Mouse (Mus musculus) stomach, embryonic 14.5 days (tissue): Measurements from ENCODE around the gene Eif2ak2. TPM values are rescaled to one million over a fixed set of nuclear protein-coding genes. Genes with fewer than 3 reads are reported as not detected.

Source experiments
- ATAC-seq: fragments of 200-750 bp; cut with Nextera tagmentation; 2 replicates; pipeline ENCODE4 v1.8.0; 2017; ENCODE audit warnings: low read depth, moderate TSS enrichment; ENCODE audit not compliant: insufficient number of reproducible peaks, insufficient read depth, low FRiP score
- H3K27ac ChIP-seq: fragments of 300-500 bp; sonication (generic); 2 replicates; pipeline ENCODE4 v1.5.1; 2014; ENCODE audit warnings: mild to moderate bottlenecking, low read length, moderate library complexity, mixed read lengths
- H3K27me3 ChIP-seq: fragments of 300-500 bp; sonication (generic); 2 replicates; pipeline ENCODE4 v1.6.1; 2014; ENCODE audit warnings: low read length, control low read depth, mixed read lengths; ENCODE audit not compliant: control insufficient read depth, insufficient read depth
- H3K36me3 ChIP-seq: fragments of 300-500 bp; sonication (generic); 2 replicates; pipeline ENCODE4 v1.6.1; 2014; ENCODE audit warnings: mild to moderate bottlenecking, control low read depth, low read length, moderate library complexity, mixed read lengths; ENCODE audit not compliant: control insufficient read depth, insufficient read depth
- H3K4me1 ChIP-seq: fragments of 300-500 bp; sonication (generic); 2 replicates; pipeline ENCODE4 v1.6.1; 2014; ENCODE audit warnings: low read length, control low read depth, mixed read lengths; ENCODE audit not compliant: control insufficient read depth, insufficient read depth
- H3K4me2 ChIP-seq: fragments of 300-500 bp; sonication (generic); replicated peaks from 2 replicates; pipeline ENCODE4 v1.6.1; 2014; ENCODE audit warnings: low read depth, low read length, control low read depth
- H3K4me3 ChIP-seq: fragments of 300-500 bp; sonication (generic); 2 replicates; pipeline ENCODE4 v1.5.1; 2014; ENCODE audit warnings: low read depth, low read length, control low read depth
- H3K9ac ChIP-seq: fragments of 300-500 bp; sonication (generic); replicated peaks from 2 replicates; pipeline ENCODE4 v1.6.1; 2014; ENCODE audit warnings: low read depth, mild to moderate bottlenecking, control low read depth, low read length, moderate library complexity, mixed read lengths
- H3K9me3 ChIP-seq: fragments of 300-500 bp; sonication (generic); 2 replicates; pipeline ENCODE4 v1.6.1; 2016; ENCODE audit warnings: low read depth, low read length, control low read depth; ENCODE audit not compliant: control insufficient read depth
- WGBS: fragments of 180-500 bp; shearing (Covaris S2); extraction: QIAGEN DNeasy Blood & Tissue Kit; methylation state at CpG from one replicate; pipeline ENCODE4 v1.1.7; 2014; 5-methylcytosine and 5-hydroxymethylcytosine counted together
- polyA plus RNA-seq: library from polyadenylated mRNA; unstranded; fragments of >200 nt; fragmentation: Nextera tagmentation; extraction: Ambion mirVana; gene quantifications from 2 replicates; pipeline ENCODE4 v1.2.1, GENCODE M21; 2014

Eif2ak2 gene
- polyA plus RNA-seq, 1 experiment from 2014 or later = 18.9 TPM

DNA sequence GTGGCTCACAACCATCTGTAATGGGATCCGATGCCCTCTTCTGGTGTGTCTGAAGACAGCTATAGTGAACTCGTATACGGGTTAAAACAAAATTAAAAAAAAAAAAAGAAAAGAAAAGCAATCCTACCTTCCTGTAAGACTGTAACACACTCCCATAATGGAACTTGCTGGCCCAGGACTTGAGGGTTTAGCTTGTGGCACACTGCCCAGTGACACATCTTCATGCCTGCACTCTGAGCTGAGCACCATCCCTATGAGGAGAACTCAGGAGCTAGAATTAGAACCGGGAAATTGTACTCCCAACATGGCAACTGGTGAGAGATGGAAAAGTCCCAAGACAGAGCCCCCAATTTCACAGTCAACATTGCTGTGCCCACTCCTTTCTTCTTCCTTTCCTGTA lies 918 bp upstream of the Eif2ak2 start:
- no peak for ATAC-seq
- no peaks in the 10 kb centered on the region; the same call in 1 of the 2 replicates for H3K36me3 ChIP-seq
- WGBS = 82% methylated on average over 4 of the region's 4 CpGs
- no peaks in the 10 kb centered on the region for H3K9me3 ChIP-seq
- 0 out of 2 replicates have a peak overlapping the region, but pooled peaks have one; percentile 61 for H3K9ac ChIP-seq
- no peak overlapping the region for H3K27ac ChIP-seq
- no peak overlapping the region for H3K4me3 ChIP-seq
- peaks cover 8% of the 10 kb centered on the region; the same call in 1 of the 2 replicates for H3K4me1 ChIP-seq
- H3K27me3 ChIP-seq = no peaks in the 10 kb centered on the region
- no peak overlapping the region for H3K4me2 ChIP-seq

DNA sequence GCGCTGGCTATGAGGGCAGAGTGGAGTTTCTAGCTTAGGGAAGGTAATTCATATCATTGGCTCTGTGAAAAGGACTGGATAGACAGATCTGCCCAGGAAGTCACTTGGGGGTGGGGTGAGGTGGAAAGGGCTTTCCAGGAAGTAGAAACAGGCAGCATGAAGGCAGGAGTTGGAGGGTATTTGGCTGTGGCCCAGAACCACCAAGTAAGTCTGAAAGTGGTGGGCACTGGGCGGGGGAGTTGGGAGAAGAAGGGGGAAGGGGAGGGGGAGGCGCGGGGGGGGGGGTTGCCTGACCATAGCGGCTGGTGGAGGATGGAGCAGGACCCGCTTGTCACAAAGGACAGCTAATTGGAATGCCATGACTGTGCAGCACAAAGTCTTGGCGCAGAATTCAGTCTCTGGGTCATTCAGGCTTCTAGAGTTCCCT lies 482 bp downstream of the Eif2ak2 start:
- no peaks in the 10 kb centered on the region for H3K9me3 ChIP-seq
- peak overlapping the region; percentile 61 for H3K4me2 ChIP-seq
- peaks cover 8% of the 10 kb centered on the region; the same call in 1 of the 2 replicates for H3K4me1 ChIP-seq
- peaks cover 11% of the 10 kb centered on the region; the same call in 1 of the 2 replicates for H3K36me3 ChIP-seq
- no peaks in the 10 kb centered on the region for H3K27me3 ChIP-seq
- peak overlapping the region; percentile 48; the same call in 1 of the 2 replicates for H3K27ac ChIP-seq
- peak overlapping the region; percentile 61 for H3K9ac ChIP-seq
- WGBS = 8% methylated on average over 7 of the region's 7 CpGs
- peak; percentile 28; the same call in 1 of the 2 replicates for ATAC-seq
- peak overlapping the region; percentile 69 for H3K4me3 ChIP-seq

DNA sequence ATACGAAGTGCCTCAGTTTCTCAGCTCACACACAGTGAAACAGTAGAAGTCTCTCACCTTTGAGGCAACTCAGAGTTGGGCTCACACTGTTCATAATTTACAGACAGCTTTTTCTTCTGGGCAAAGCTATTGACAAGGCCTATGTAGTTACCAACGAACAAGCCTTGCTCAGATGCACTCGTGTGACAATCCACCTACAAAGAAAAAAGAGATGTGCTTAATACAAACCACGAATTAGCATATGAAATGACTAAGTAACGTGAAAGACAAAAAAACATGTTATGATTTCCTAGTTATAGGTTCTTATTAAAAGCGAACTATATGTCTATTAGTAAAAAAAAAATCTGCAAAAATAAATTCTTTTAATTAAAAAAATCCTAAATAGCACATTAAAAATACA lies 8.5 kb downstream of the Eif2ak2 start:
- Histone ChIP-seq H3K4me2 (no peak overlapping the region), H3K36me3 (peaks cover 16% of the 10 kb centered on the region; the same call in 1 of the 2 replicates), H3K4me3 (no peak overlapping the region), H3K27me3 (no peaks in the 10 kb centered on the region), H3K27ac (no peak overlapping the region), H3K4me1 (no peaks in the 10 kb centered on the region), H3K9me3 (no peaks in the 10 kb centered on the region), H3K9ac (no peak overlapping the region)
- no peak for ATAC-seq
- 93% methylated on average over 6 of the region's 6 CpGs for WGBS

DNA sequence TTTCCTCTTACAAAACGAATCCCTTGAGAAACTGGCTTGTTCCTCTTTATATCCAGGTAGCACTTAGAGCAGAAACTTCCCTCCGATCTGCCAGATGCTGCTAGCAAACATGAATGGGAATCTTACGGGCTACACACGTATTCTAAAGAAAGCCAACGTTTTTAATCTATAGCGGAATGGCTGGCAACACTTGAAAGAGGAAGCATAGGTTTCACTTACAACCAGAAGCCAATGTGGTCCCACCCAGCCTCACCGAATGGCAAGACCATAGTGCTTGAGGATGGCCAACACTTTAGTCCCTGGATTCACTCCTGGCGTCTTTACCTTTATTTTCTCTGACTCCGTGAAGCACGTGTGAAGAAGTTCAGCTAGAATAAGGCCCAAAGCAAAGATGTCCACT lies 26.1 kb downstream of the Eif2ak2 start:
- Histone ChIP-seq H3K9ac (no peak overlapping the region), H3K4me3 (no peak overlapping the region), H3K36me3 (no peaks in the 10 kb centered on the region), H3K27me3 (no peaks in the 10 kb centered on the region), H3K4me2 (no peak overlapping the region), H3K4me1 (no peaks in the 10 kb centered on the region), H3K9me3 (no peaks in the 10 kb centered on the region), H3K27ac (no peak overlapping the region)
- WGBS = 90% methylated on average over 10 of the region's 10 CpGs
- no peak for ATAC-seq

DNA sequence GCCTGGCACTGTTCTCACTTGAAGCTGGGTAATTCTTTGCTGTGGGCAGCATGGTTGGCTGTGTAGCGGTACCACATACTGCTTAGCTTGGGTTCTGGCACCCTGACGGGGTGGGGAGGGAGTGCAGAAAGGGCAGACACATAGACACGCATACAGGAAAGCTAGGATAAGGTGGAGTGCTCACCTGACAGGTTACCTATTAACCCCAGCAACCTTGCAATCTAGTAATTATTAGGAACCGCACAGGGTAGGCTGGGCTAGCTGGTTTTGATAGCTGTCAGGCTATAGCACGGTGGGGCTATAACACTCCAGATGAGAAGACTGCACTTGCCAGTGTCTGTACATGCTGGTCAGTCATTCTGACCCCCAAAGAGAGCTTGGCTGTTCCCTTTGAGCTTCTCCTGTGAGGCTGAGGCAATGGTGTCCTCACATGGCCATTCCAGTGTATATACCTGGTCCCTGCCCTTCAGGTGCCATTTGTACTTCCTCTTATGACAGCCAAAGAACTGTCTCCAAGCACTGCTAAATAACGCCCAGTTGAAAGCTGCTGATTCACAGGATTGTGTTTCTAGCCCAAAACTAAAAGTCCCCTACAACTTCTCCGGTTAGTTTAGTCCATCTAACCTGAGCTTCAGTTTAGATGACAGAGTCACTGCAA lies 40.0 kb downstream of the Eif2ak2 start:
- WGBS = 87% methylated on average over 7 of the region's 7 CpGs
- Histone ChIP-seq H3K27ac (no peak overlapping the region), H3K27me3 (no peaks in the 10 kb centered on the region), H3K9me3 (no peaks in the 10 kb centered on the region), H3K36me3 (peaks cover 54% of the 10 kb centered on the region), H3K4me2 (no peak overlapping the region), H3K4me3 (no peak overlapping the region), H3K4me1 (no peaks in the 10 kb centered on the region), H3K9ac (no peak overlapping the region)
- no peak for ATAC-seq

DNA sequence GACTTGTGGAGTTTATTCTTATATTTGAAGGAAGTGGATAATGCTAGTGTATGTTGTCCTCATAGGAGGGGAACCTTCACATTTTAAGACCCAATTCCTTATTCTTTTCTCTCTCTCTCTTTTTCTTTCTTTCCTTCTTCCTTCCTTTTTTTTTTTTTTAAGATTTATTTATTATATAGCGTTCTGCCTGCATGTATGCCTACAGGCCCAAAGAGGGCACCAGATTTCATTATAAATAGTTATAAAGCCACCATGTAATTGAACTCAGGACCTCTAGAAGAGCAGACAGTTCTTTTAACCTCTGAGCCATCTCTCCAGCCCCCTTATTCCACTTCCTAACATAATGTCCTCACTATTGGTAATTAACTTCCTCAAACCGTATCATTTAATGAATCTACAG lies 46.3 kb downstream of the Eif2ak2 start:
- no peak for ATAC-seq

DNA sequence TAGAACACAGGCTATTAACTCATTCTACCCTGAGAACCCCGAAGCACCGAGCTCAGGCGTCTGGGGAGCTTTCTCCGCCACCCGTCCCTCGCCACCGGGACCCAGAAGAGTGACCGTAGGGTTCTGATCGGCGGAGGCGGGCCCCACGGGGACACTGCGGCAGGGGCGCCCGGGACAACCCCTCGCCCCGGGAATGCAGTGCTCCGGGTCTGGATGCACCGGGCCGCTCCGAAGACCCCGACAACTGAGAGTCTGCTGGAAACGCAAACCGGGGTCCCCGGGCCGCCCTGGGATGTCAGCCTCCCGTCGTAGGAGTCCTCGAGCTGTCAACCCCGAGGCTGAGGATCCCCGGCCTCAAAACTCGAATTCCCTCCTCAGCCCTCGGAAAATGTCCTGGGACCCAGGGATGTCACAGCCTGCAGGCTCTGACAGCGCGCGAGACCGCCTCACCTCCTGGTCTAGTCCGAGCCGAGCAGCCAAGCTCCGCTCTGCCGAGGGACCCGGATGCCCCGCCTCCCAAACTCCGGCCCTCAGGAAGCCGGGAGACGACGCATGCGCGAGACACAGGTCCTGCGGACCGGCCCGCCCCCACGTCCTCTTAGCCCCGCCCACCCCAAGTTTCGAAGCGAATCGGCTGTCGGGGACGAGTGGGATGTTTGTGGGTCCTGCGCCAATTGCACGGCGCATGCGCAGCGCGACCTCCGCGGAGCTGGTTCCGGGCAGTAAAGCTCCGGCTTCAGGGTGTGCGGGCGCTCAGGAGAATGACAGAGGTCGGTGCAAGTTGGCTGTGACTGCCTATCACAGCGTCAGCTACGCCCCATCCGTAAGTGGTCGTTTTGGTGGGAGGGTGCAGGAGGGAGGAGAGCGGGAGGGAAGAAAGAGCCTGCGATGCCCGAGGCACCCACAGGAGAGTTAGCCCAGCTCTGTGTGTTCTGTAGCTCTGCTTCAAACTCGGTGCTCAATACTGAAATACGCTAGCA lies 47.2 kb downstream of the Eif2ak2 start, which contains the start of the genes Heatr5b and Gpatch11:
TSS of gene Heatr5b (minus strand) at position 509 of the 980 bp plus-strand sequence.
TSS of gene Gpatch11 (plus strand) at position 712 of the 980 bp plus-strand sequence.
- Histone ChIP-seq H3K27ac (peak within 1 kb of the TSS; percentile 78), H3K9me3 (no peaks in the 10 kb centered on the region), H3K36me3 (peaks cover 13% of the 10 kb centered on the region), H3K27me3 (no peaks in the 10 kb centered on the region), H3K4me2 (peak within 1 kb of the TSS; percentile 90), H3K9ac (peak within 1 kb of the TSS; percentile 84), H3K4me1 (0 out of 2 replicates have a peak, but pooled peaks cover 5% of the 10 kb centered on the region), H3K4me3 (peak within 1 kb of the TSS; percentile 82)
- ATAC-seq = peak; percentile 98
- WGBS = under 1% methylated on average over 81 of the region's 81 CpGs

More for the DNA sequence above, 46.3 kb downstream of the Eif2ak2 start:
- Histone ChIP-seq H3K9me3 (no peaks in the 10 kb centered on the region), H3K4me1 (0 out of 2 replicates have a peak, but pooled peaks cover 5% of the 10 kb centered on the region), H3K4me3 (peak overlapping the region; percentile 82), H3K9ac (peak overlapping the region; percentile 36; the same call in 1 of the 2 replicates), H3K36me3 (peaks cover 20% of the 10 kb centered on the region), H3K4me2 (peak overlapping the region; percentile 90), H3K27me3 (no peaks in the 10 kb centered on the region), H3K27ac (peak overlapping the region; percentile 63)
- 27% methylated on average over 2 of the region's 2 CpGs for WGBS

DNA sequence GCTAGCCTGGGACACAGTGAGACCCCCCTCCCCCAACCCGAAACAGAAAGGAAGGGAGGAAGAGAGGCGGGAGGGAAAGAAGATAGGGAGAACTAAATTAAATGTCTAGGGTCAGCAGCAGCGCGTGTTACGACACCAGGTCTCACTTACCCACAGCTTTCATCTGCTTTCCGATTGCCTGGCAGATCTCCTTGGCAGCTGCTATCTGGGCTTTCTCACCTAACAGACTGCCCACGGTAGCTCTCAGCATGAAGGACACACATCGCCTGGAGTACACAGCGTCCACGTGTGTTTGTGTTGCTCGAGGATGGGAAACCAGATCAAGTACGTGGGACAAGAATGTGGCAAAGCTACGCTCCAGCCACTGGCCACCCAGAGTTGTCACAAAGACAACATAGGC lies 58.0 kb downstream of the Eif2ak2 start:
- no peak for ATAC-seq
- Histone ChIP-seq H3K4me1 (no peaks in the 10 kb centered on the region), H3K36me3 (peaks cover 27% of the 10 kb centered on the region), H3K4me3 (no peak overlapping the region), H3K9me3 (no peaks in the 10 kb centered on the region), H3K27ac (no peak overlapping the region), H3K27me3 (no peaks in the 10 kb centered on the region), H3K9ac (no peak overlapping the region), H3K4me2 (no peak overlapping the region)
- 92% methylated on average over 13 of the region's 13 CpGs for WGBS
